In genomic region chr17:85458075-85458474, GRCm38 (mm10) we compare ENCODE assay signal across 11 mouse cellular contexts.
A peak's percentile ranks its signal among the peaks of the same experiment; 100 is the strongest.
DNase-seq lines count a peak whose midpoint lies in the region; ATAC-seq lines count a peak whose summit lies in the region.
"Had no signal": no experiment of that assay in that cellular context is flagged by ENCODE, and none has a peak within 500 bp of the region (broad histone marks: within the 10 kb centered on the region; RNA-seq: fewer than 3 reads in every experiment).

No protein-coding gene starts in this region.

- no peak for ATAC-seq in intestine, embryonic 14.5 days (replicated peaks; ENCODE audit: low FRiP score, low TSS enrichment, low read depth)
- no peak for ATAC-seq in intestine, embryonic 16.5 days
- no peak for ATAC-seq in embryonic facial prominence, embryonic 13.5 days (ENCODE audit: insufficient number of reproducible peaks, insufficient read depth, low FRiP score, low TSS enrichment, low read depth)
- ATAC-seq: hindbrain, embryonic 16.5 days had no signal

- 1% methylated on average over 14 of the region's 14 CpGs for WGBS in intestine, embryonic 14.5 days
- 5% methylated on average over 14 of the region's 14 CpGs for WGBS in intestine, embryonic 16.5 days
- WGBS in embryonic facial prominence, embryonic 13.5 days: 1% methylated on average over 14 of the region's 14 CpGs

- H3K27me3 ChIP-seq in intestine, embryonic 14.5 days (replicated peaks; ENCODE audit: control insufficient read depth, insufficient read depth, low read length): peaks cover 99% of the 10 kb centered on the region
- peaks cover 66% of the 10 kb centered on the region for H3K27me3 ChIP-seq in intestine, embryonic 16.5 days (replicated peaks; ENCODE audit: control insufficient read depth, insufficient read depth, low read length)
- peaks cover 97% of the 10 kb centered on the region for H3K27me3 ChIP-seq in embryonic facial prominence, embryonic 13.5 days

- H3K9me3 ChIP-seq in intestine, embryonic 14.5 days (ENCODE audit: control insufficient read depth, low read length): no peaks in the 10 kb centered on the region
- H3K9me3 ChIP-seq in intestine, embryonic 16.5 days (ENCODE audit: control insufficient read depth, low read length): no peaks in the 10 kb centered on the region
- no peaks in the 10 kb centered on the region for H3K9me3 ChIP-seq in embryonic facial prominence, embryonic 13.5 days

- no peak for DNase-seq in intestine, embryonic 14.5 days (ENCODE audit: low spot score)
- peak; percentile 45 for DNase-seq in WW6 (ENCODE audit: low read depth, low spot score)
- DNase-seq in lung, postnatal 14 days: peak; percentile 5
- DNase-seq in thymus, postnatal 25 days: no peak
- DNase-seq in thymus, postnatal 0 days (ENCODE audit: low spot score): no peak
- no peak for DNase-seq in ovary, postnatal 10 days (ENCODE audit: low spot score)

- no peak overlapping the region for H3K4me3 ChIP-seq in intestine, embryonic 14.5 days (ENCODE audit: low read depth, low read length)
- no peak overlapping the region for H3K4me3 ChIP-seq in intestine, embryonic 16.5 days (ENCODE audit: low read length)
- peak overlapping the region; percentile 17; the same call in 1 of the 2 replicates for H3K4me3 ChIP-seq in embryonic facial prominence, embryonic 13.5 days

- no peak overlapping the region for H3K27ac ChIP-seq in intestine, embryonic 14.5 days (ENCODE audit: low read depth)
- H3K27ac ChIP-seq in intestine, embryonic 16.5 days (ENCODE audit: low read length): no peak overlapping the region
- no peak overlapping the region for H3K27ac ChIP-seq in embryonic facial prominence, embryonic 13.5 days
- H3K27ac ChIP-seq: liver, embryonic 14.5 days had no signal

- no peaks in the 10 kb centered on the region for H3K36me3 ChIP-seq in intestine, embryonic 14.5 days (ENCODE audit: control insufficient read depth, insufficient read depth, low read length)
- no peaks in the 10 kb centered on the region for H3K36me3 ChIP-seq in intestine, embryonic 16.5 days (ENCODE audit: control insufficient read depth, insufficient read depth, low read length)
- H3K36me3 ChIP-seq in embryonic facial prominence, embryonic 13.5 days: no peaks in the 10 kb centered on the region
- H3K36me3 ChIP-seq: G1E had no signal

- 0 out of 2 replicates have a peak overlapping the region, but pooled peaks have one; percentile 15 for H3K4me2 ChIP-seq in intestine, embryonic 14.5 days (ENCODE audit: low read length)
- H3K4me2 ChIP-seq in intestine, embryonic 16.5 days (ENCODE audit: low read depth, low read length): no peak overlapping the region
- H3K4me2 ChIP-seq in embryonic facial prominence, embryonic 13.5 days: peak overlapping the region; percentile 40; the same call in 1 of the 2 replicates

- no peak overlapping the region for H3K9ac ChIP-seq in intestine, embryonic 14.5 days (ENCODE audit: low read length)
- no peak overlapping the region for H3K9ac ChIP-seq in intestine, embryonic 16.5 days (ENCODE audit: low read depth, low read length)
- no peak overlapping the region for H3K9ac ChIP-seq in embryonic facial prominence, embryonic 13.5 days
- H3K9ac ChIP-seq: liver, embryonic 14.5 days had no signal

- no peaks in the 10 kb centered on the region for H3K4me1 ChIP-seq in intestine, embryonic 14.5 days (replicated peaks; ENCODE audit: control insufficient read depth, insufficient read depth, low read length)
- no peaks in the 10 kb centered on the region for H3K4me1 ChIP-seq in intestine, embryonic 16.5 days (ENCODE audit: control insufficient read depth, insufficient read depth, low read length)
- H3K4me1 ChIP-seq in embryonic facial prominence, embryonic 13.5 days: peaks cover 13% of the 10 kb centered on the region

Comparison
In these comparisons a context has a peak if more than half of its experiments do, and no peak if none do; other contexts are left out.
1. DNase-seq: peak in WW6 (single experiment) and lung, postnatal 14 days (single experiment); none in intestine, embryonic 14.5 days (single experiment), thymus, postnatal 25 days (single experiment), thymus, postnatal 0 days (single experiment) and ovary, postnatal 10 days (single experiment).